Mouse (Mus musculus) retina, postnatal 7 days (tissue): Measurements from ENCODE around the gene Kcnn1.

Experiments
- DNase-seq: peaks from one replicate; pipeline ENCODE4 v3.0.0-alpha.2; 2012; ENCODE audit warnings: low read depth, low spot score

Kcnn1 gene

GRCm38 (mm10) chr8:70816679-70817078, 46.4 kb downstream of the Kcnn1 start:
- no peak for DNase-seq

- DNase-seq, result no peak
Observed at GRCm38 (mm10) chr8:70812885-70813284, 50.2 kb downstream of the Kcnn1 start.

GRCm38 (mm10) chr8:70812055-70812454, 51.0 kb downstream of the Kcnn1 start:
- DNase-seq, result no peak

GRCm38 (mm10) chr8:70810962-70811680, 51.9 kb downstream of the Kcnn1 start:
- DNase-seq, result no peak

GRCm38 (mm10) chr8:70808955-70809701, 53.9 kb downstream of the Kcnn1 start:
- no peak for DNase-seq

GRCm38 (mm10) chr8:70808239-70808638, 54.8 kb downstream of the Kcnn1 start, which contains the start of gene Il12rb1:
Gene Il12rb1, plus strand, starts transcription at chr8:70808449.
- DNase-seq, result no peak

GRCm38 (mm10) chr8:70807304-70807703, 55.8 kb downstream of the Kcnn1 start:
- no peak for DNase-seq

GRCm38 (mm10) chr8:70806541-70806940, 56.5 kb downstream of the Kcnn1 start:
- no peak for DNase-seq

- peak; percentile 54 for DNase-seq
Observed at GRCm38 (mm10) chr8:70804481-70805206, 58.4 kb downstream of the Kcnn1 start, which contains the start of gene Mast3. Gene Mast3, minus strand, starts transcription at chr8:70805054.

- no peak for DNase-seq
Observed at GRCm38 (mm10) chr8:70803761-70804480, 59.1 kb downstream of the Kcnn1 start.

- no peak for DNase-seq
Observed at GRCm38 (mm10) chr8:70802786-70803510, 60.1 kb downstream of the Kcnn1 start.

- DNase-seq, result no peak
Observed at GRCm38 (mm10) chr8:70801830-70802229, 61.2 kb downstream of the Kcnn1 start.

GRCm38 (mm10) chr8:70801156-70801555, 61.9 kb downstream of the Kcnn1 start:
- no peak for DNase-seq

GRCm38 (mm10) chr8:70800648-70801047, 62.4 kb downstream of the Kcnn1 start:
- no peak for DNase-seq

- DNase-seq, result no peak
Observed at GRCm38 (mm10) chr8:70798281-70798680, 64.8 kb downstream of the Kcnn1 start.

- peak; percentile 75 for DNase-seq
Observed at GRCm38 (mm10) chr8:70797081-70798070, 65.7 kb downstream of the Kcnn1 start.

- no peak for DNase-seq
Observed at GRCm38 (mm10) chr8:70796403-70797080, 66.5 kb downstream of the Kcnn1 start.

- DNase-seq, result no peak
Observed at GRCm38 (mm10) chr8:70795370-70795769, 67.7 kb downstream of the Kcnn1 start.

GRCm38 (mm10) chr8:70794215-70794614, 68.8 kb downstream of the Kcnn1 start:
- no peak for DNase-seq
